Mouse (Mus musculus): ENCODE measurements at regions not wholly inside any gene's neighbourhood (a gene's known extent, or its start where the extent isn't known, plus 50 kb on each side); places are given as distances from the start of the nearest gene placed in this dataset.

GRCm38 (mm10) chr15:88325108-88325507 is 275.0 kb upstream of the Zdhhc25 start:
- intact Hi-C loops (cut with DNase I), result no loop called here
- DNase-seq (ENCODE audit: low spot score), result no peak

GRCm38 (mm10) chr15:88353206-88353605 is 246.9 kb upstream of the Zdhhc25 start:
- intact Hi-C loops (cut with DNase I), result no loop called here
- no peak for DNase-seq (ENCODE audit: low spot score)

GRCm38 (mm10) chr15:88360375-88361035 is 239.6 kb upstream of the Zdhhc25 start:
- no peak for DNase-seq (ENCODE audit: low spot score)
- intact Hi-C loops (cut with DNase I), result no loop called here

- DNase-seq (ENCODE audit: low spot score), result no peak
- intact Hi-C loops (cut with DNase I), result no loop called here
Observed at GRCm38 (mm10) chr15:88361351-88361750, 238.8 kb upstream of the Zdhhc25 start.

GRCm38 (mm10) chr15:88362966-88363365 is 237.1 kb upstream of the Zdhhc25 start:
- intact Hi-C loops (cut with DNase I), result no loop called here
- no peak for DNase-seq (ENCODE audit: low spot score)

- DNase-seq (ENCODE audit: low spot score), result no peak
- intact Hi-C loops (cut with DNase I), result no loop called here
Observed at GRCm38 (mm10) chr15:88370366-88370765, 229.7 kb upstream of the Zdhhc25 start.

- intact Hi-C loops (cut with DNase I), result no loop called here
- DNase-seq (ENCODE audit: low spot score), result no peak
Observed at GRCm38 (mm10) chr15:88372039-88372438, 228.1 kb upstream of the Zdhhc25 start.

- intact Hi-C loops (cut with DNase I), result no loop called here
Observed at GRCm38 (mm10) chr15:88373923-88374322, 226.2 kb upstream of the Zdhhc25 start.

GRCm38 (mm10) chr15:88379342-88379741 is 220.8 kb upstream of the Zdhhc25 start:
- no peak for DNase-seq (ENCODE audit: low spot score)
- intact Hi-C loops (cut with DNase I), result no loop called here

More at GRCm38 (mm10) chr15:88373923-88374322, 226.2 kb upstream of the Zdhhc25 start:
- no peak for DNase-seq (ENCODE audit: low spot score)

GRCm38 (mm10) chr15:88379951-88380623 is 220.0 kb upstream of the Zdhhc25 start:
- DNase-seq (ENCODE audit: low spot score), result no peak
- intact Hi-C loops (cut with DNase I), result no loop called here

GRCm38 (mm10) chr15:88381419-88381818 is 218.7 kb upstream of the Zdhhc25 start:
- intact Hi-C loops (cut with DNase I), result no loop called here
- no peak for DNase-seq (ENCODE audit: low spot score)

- DNase-seq (ENCODE audit: low spot score), result no peak
- intact Hi-C loops (cut with DNase I), result no loop called here
Observed at GRCm38 (mm10) chr15:88385943-88386342, 214.2 kb upstream of the Zdhhc25 start.

GRCm38 (mm10) chr15:88386711-88387110 is 213.4 kb upstream of the Zdhhc25 start:
- no peak for DNase-seq (ENCODE audit: low spot score)
- intact Hi-C loops (cut with DNase I), result no loop called here

- DNase-seq (ENCODE audit: low spot score), result no peak
- intact Hi-C loops (cut with DNase I), result no loop called here
Observed at GRCm38 (mm10) chr15:88391822-88392221, 208.3 kb upstream of the Zdhhc25 start.

- no peak for DNase-seq (ENCODE audit: low spot score)
- intact Hi-C loops (cut with DNase I), result no loop called here
Observed at GRCm38 (mm10) chr15:88399064-88399463, 201.0 kb upstream of the Zdhhc25 start.

- intact Hi-C loops (cut with DNase I), result no loop called here
- no peak for DNase-seq (ENCODE audit: low spot score)
Observed at GRCm38 (mm10) chr15:88399989-88400388, 200.1 kb upstream of the Zdhhc25 start.

- no peak for DNase-seq (ENCODE audit: low spot score)
- intact Hi-C loops (cut with DNase I), result no loop called here
Observed at GRCm38 (mm10) chr15:88400787-88401186, 199.3 kb upstream of the Zdhhc25 start.

GRCm38 (mm10) chr15:88408461-88409379 is 191.4 kb upstream of the Zdhhc25 start:
- DNase-seq (ENCODE audit: low spot score), result no peak
- intact Hi-C loops (cut with DNase I), result no loop called here

- no peak for DNase-seq (ENCODE audit: low spot score)
- intact Hi-C loops (cut with DNase I), result no loop called here
Observed at GRCm38 (mm10) chr15:88414206-88414605, 185.9 kb upstream of the Zdhhc25 start.

GRCm38 (mm10) chr15:88418881-88419280 is 181.2 kb upstream of the Zdhhc25 start:
- no peak for DNase-seq (ENCODE audit: low spot score)
- intact Hi-C loops (cut with DNase I), result no loop called here

GRCm38 (mm10) chr15:88428441-88428840 is 171.7 kb upstream of the Zdhhc25 start:
- DNase-seq (ENCODE audit: low spot score), result no peak
- intact Hi-C loops (cut with DNase I), result no loop called here
